ENCODE assay signal across 11 mouse cellular contexts in the genomic region with DNA sequence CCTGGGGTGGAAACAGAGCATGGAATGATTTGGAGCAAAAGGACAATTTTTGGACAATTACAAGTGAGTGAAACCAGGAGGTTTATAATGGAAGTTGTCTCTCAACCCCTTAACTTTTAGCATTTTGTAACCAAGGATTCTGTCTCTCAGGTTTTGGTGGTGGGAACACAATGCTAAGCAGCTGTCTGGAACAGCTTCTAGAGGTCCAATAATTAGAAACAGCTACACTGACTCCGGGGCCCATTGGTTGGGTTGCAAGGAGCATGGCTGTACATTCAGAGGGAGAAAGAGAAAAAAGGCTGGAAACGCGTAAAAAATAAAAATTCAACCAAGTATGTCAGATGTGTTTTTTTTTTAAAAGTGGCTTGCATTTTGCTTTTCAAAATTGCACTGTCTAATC. TPM values are rescaled to one million over a fixed set of nuclear protein-coding genes. Genes with fewer than 3 reads are reported as not detected.
"Had no signal": no experiment of that assay in that cellular context is flagged by ENCODE, and none has a peak within 500 bp of the region (broad histone marks: within the 10 kb centered on the region; RNA-seq: fewer than 3 reads in every experiment).

No protein-coding gene starts in this region.

- DNase-seq: layer of hippocampus, adult 9-11 months; layer of hippocampus, postnatal 36 days; liver; liver, embryonic 13.5 days; liver, postnatal 0 days; right cerebral cortex, postnatal 14 days; thymus, postnatal 14 days had no signal

- H3K9ac ChIP-seq: kidney, embryonic 15.5 days; liver, embryonic 13.5 days; liver, postnatal 0 days; midbrain, embryonic 13.5 days had no signal

- H3K36me3 ChIP-seq: kidney, embryonic 15.5 days; liver, embryonic 13.5 days; midbrain, embryonic 13.5 days had no signal

- H3K9me3 ChIP-seq: kidney, embryonic 15.5 days; liver, embryonic 13.5 days; midbrain, embryonic 13.5 days had no signal

- ATAC-seq: liver, postnatal 0 days; midbrain, embryonic 13.5 days had no signal

- H3K4me1 ChIP-seq: kidney, embryonic 15.5 days; liver, embryonic 13.5 days had no signal

- H3K4me3 ChIP-seq: kidney, embryonic 15.5 days; liver, embryonic 13.5 days; midbrain, embryonic 13.5 days had no signal

- H3K4me2 ChIP-seq: kidney, embryonic 15.5 days; liver, embryonic 13.5 days; midbrain, embryonic 13.5 days had no signal

- H3K27ac ChIP-seq: kidney, embryonic 15.5 days; liver, embryonic 13.5 days; midbrain, embryonic 13.5 days; stomach, postnatal 0 days had no signal

RNA-seq across cellular contexts. Expression of a gene that starts 40.4 kb away (rescaled TPM):
- polyA plus RNA-seq: liver, postnatal 0 days; lung, embryonic 16.5 days; stomach, postnatal 0 days had no signal
